Mouse (Mus musculus): ENCODE results near the gene Chrnb2.

The Chrnb2 gene

GRCm38 (mm10) chr3:89715967-89716256, 48.5 kb downstream of the Chrnb2 start:
- intact Hi-C loops (cut with DNase I): no loop called here

GRCm38 (mm10) chr3:89715207-89715966, 49.0 kb downstream of the Chrnb2 start:
- intact Hi-C loops (cut with DNase I): no loop called here

DNA sequence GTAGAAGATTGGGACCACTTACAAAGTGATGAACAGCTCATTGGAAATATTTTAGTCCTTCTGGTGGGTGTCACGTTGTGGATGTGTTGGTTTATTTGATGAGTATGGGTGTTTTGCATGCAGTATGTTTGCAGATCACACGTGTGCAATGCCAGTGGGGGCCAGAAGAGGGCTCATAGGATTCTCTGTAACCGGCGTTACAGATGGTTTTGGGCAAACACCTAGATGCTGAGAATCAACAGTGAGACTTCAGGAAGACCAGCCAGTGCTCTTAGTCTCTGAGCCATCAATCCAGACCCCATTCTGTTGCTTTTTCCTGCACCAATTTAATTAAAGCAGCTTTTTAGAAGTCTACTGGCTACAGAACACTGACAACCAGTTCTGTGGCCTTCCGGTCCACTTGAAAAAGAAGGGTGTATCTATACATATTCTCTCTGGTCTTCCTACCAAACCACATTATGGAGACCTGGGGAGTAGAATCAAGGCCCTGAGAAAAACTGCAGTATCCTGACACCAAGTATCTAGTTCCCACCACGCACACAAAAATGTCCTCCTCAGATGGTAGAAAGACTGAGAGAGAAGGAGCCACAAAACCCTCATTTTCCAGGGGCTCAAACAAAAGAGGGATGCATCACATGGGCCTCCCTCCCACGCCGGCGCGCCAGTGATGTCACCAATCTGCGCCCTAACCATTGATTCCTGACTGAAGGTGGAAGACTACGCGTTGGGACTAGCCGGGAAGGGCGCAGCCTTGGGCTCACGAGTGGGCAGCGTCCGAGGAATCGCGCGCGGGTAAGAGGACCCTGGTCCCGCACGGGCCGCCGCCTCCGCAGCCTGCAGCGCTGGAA, 49.8 kb downstream of the Chrnb2 start, which contains the start of gene Adar:
Gene Adar, plus strand, starts transcription at position 664 of the 848 bp plus-strand sequence.
- intact Hi-C loops (cut with DNase I): loop anchor here (5.0 kb wide), 1 partner anchor 58 kb away; the partner anchor contains the start of gene Ube2q1

DNA sequence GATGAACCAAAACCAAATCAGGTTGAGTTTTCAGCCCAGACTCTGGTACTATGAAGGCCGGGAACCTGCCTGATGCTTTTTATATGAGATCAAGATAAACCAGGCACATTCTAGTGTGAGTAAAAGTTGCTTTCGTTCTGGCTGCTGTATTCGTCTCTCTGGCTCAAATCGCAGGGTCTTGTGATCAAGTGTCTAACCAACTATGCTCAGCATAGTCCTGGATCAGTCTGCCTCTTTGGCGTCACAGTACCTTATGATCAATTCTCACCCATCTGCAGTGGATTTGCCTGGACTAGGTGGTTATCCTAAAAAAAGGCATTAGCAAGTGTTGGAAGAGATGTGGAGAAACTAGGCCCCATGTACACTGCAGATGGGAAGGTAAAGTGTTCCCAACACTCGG, 60.4 kb downstream of the Chrnb2 start:
- intact Hi-C loops (cut with DNase I): no loop called here

GRCm38 (mm10) chr3:89703596-89703995, 60.8 kb downstream of the Chrnb2 start:
- intact Hi-C loops (cut with DNase I): no loop called here

DNA sequence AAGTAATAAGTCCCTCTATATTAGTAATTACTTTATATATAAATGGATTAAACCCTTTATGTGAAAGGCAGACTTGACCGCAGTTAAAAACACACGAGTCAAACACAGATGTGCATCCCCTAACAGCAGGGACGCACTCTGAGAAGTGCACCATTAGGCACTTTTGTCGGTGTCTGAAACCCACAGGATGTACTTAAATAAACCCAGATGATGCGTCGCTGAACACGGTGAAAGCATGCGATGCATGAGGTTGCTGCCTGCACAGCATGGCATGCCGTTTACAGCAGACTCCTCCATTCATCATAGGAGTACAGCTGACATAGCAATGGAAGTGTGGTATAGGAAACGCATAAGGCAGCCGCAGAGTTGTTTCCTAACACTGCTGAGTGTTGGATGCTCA, 64.0 kb downstream of the Chrnb2 start:
- intact Hi-C loops (cut with DNase I): no loop called here

GRCm38 (mm10) chr3:89698958-89699357, 65.5 kb downstream of the Chrnb2 start:
- intact Hi-C loops (cut with DNase I): no loop called here

All from adrenal gland (tissue).